Mouse (Mus musculus) heart, postnatal 0 days (tissue): ENCODE measurements around the gene Pfdn6.

Experiments
- CTCF ChIP-seq: IDR thresholded peaks from 2 replicates; pipeline ENCODE4 v1.5.1; 2016; ENCODE audit warnings: antibody characterized with exemption, control low read depth, low read depth
- EP300 ChIP-seq: IDR thresholded peaks from 2 replicates; pipeline ENCODE4 v1.6.1; 2016; ENCODE audit warnings: antibody characterized with exemption, low read depth

GRCm38 (mm10) chr17:33924577-33925283 is 15.4 kb downstream of the Pfdn6 start:
- TF ChIP-seq CTCF (peak; percentile 41), EP300 (no peak)
